Mouse (Mus musculus) testis, postnatal 14 days (tissue): ENCODE measurements around the gene Trmt1.
"Not testable (repeated sequence)": the region's sequence is repeated elsewhere in the genome, so short reads cannot be mapped to it uniquely, and the experiment has no call there.

Source experiments
- DNase-seq: peaks from one replicate; pipeline ENCODE4 v3.0.0; 2021; ENCODE audit warnings: low spot score

The Trmt1 gene

GRCm38 (mm10) chr8:84659936-84660818 is 25.9 kb upstream of the Trmt1 start:
- DNase-seq = peak; percentile 69

- peak; percentile 70 for DNase-seq
These were observed 25.2 kb upstream of the Trmt1 start for GRCm38 (mm10) chr8:84660819-84661457.

GRCm38 (mm10) chr8:84661458-84661871 is 24.6 kb upstream of the Trmt1 start:
- peak; percentile 85 for DNase-seq

DNA sequence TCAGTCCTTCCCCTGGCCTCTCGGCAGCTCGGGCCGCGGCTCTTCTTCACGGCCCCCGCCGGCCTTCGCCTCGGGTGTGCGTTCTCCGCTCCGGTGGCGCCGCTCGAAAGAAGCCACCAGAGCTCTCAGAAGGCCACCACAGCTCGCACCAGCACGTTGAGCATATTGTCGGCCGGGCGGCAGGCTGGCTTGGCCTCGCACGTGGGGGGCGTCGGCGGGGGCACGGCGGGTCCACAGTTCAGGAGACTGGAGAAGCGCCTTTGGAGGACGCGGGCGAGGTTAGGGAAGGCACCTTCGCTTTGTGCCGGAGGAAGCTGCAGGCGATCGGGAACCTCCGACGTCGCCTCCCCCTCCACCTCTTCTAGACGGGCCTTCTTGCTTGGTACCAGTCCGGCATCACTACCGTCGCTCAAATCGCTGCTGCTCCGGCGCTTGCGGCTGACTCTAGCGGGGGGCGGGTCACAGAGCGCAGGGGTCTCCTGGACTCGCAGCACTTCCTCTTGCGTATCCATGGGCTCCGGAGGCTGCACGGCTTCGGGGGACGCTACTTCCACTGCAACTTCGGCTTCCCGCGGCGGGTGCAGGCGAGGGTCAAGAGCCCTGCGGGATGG is 24.0 kb upstream of the Trmt1 start:
- DNase-seq = peak; percentile 66

DNA sequence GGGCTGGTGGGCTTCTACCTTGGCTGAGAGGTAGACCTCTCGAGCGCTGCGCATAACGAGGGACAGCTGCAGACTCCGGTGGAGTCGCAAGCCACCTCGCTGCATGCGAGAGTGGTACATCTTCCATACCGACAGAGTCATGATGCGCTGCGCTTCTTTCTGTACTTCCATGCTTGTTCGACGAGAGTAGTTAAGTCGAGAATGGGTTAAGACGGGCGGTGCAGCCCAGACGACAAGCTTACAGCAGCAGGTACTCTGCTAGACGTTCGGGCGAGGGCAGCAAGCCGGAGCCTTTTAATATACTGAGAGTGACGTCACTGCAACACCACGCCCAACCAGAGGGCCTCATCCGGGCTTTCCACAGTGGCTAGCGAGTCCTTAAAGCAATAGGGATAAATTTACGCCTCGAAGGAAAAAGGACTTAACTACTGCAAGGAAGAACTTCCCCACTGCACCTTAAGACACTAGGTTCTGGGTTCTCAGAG is 23.5 kb upstream of the Trmt1 start, which contains the start of gene Ier2:
Gene Ier2 (minus strand): TSS at position 272 of the 485 bp plus-strand sequence.
- peak; percentile 91 for DNase-seq

DNA sequence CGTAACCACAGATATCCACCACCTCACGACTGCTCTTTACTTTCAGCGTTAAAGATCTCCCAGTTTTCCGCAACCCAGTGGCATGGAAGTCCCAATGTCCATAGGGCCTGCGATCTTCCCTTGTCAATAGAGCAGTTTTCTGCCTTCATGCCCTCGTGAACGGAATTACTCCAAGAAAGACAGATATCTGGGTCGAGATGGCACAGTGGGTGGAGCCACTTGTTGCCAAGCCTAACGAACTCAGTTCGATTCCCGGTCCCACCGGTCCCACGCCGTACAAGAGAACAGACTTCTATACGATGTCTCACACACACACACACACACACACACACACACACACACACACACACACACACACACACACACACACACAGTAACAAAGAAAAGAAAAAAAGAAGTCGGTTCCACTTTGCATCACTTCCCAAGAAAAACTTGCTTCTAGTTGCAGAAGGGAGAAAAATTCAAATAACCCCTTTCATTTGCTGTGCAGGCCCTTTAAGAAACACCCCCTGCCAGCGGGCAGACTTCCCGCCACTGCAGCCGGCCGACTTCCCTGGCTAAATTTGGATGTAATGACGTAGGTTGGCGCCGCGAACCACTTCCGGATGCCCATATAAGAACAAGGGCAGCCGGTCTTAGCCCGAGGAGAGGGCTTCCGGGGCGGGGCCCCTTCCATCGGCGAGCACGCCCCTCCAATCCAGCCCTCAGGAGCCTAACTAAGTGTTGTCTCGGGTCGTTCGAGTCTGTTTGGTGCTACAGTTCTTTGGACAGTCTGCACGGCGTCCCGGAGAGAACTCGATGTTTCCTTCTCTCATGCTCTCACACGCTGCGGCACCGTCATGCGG is 22.4 kb upstream of the Trmt1 start:
- DNase-seq = peak; percentile 95

- peak; percentile 82 for DNase-seq
These were observed 21.3 kb upstream of the Trmt1 start for GRCm38 (mm10) chr8:84664566-84665384.

- no peak for DNase-seq
These were observed 20.7 kb upstream of the Trmt1 start for GRCm38 (mm10) chr8:84665385-84665893.

- DNase-seq = no peak
These were observed 18.0 kb upstream of the Trmt1 start for GRCm38 (mm10) chr8:84668081-84668480.

GRCm38 (mm10) chr8:84668731-84669485 is 17.2 kb upstream of the Trmt1 start:
- no peak for DNase-seq

DNA sequence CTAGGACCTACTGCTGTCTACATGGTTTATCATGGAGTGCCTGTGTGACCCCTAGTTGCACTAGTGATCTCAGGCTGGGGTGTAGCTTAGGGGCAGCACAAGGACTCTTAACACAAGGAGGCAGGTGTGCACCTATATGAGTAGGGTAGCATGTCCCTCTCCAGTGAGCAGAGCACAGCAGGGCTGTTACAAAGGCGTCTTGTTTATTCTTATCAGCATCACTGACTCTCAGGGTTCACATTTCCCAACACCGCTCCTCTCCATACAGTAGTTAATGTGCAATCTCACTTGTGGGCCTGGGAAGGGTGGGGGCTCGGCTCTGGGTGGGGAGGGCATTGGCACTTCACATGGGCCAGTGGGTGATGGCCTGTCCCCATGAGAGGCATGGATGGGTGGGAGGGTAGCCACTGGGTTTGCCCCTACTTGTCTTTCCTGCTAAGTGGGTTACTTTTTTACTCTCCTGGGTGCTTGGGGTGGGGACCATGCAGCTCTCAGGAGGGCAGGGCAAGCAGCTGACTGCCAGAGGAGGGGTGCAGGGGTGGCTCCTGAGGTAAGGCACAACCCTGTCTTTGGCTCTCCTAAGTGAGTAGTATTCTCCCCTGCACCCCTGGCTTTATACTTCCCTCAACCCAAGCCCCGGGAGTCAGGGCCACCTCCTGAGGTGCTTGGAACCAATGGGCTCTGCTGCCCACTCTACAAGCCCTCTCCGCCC is 15.7 kb upstream of the Trmt1 start:
- not testable (repeated sequence) for DNase-seq

DNA sequence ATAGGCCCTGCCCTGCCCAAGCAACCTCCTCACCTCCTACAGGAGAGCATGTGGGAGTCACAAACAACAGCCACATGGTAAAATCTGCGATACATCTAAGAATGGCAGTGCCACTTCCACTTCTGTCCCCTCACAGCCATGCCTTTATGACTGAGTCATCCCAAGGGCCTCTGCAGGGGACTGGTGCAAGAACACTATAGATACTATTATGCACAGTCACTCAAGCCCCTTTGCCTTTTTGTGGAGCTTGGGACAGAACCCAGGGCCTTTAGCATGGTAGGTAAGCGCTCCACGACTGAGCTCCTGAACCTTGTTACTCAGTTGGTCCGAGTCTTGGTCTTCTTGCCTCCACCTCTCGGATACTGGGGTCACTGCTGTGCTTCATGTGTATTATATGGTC is 8.8 kb upstream of the Trmt1 start:
- DNase-seq = no peak

DNA sequence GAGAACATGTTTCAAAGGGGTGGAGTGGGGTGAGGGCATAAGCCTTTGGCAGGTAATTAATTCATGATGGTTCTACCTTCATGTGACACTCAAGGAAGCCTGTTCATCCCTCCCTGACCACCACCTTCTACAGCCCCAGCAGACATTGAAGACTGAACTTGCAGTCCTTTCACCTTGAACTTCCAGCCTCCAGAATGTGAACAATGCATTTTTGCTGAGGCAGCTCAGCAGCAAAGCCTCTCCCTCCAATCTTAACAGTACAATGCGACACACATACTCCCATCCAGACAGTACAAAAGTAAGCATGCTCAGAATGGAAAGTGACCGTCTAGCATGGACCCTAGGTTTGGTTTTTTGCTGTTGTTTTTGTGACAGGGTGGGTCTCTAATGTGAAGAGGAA is 4.6 kb upstream of the Trmt1 start:
- no peak for DNase-seq

DNA sequence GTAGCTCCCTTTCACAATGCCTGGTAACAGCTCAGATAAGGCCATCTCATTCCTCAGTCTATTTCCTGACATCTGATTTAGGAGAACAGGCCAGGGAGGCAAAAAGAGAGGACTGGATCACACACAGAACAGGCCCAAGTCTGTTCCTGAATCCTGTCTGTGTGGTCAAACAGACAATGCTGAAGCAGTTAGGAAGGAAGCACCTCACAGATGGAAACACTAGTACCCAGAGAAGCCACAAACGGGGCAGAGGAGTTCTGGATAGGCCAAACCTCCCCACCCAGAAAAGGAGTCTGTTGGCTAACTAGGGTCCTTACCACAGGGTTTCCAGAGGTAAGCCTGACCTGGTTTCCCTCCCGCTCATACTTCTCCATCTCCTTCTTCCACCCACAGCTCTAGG is 3.9 kb upstream of the Trmt1 start:
- DNase-seq = no peak

GRCm38 (mm10) chr8:84684537-84684936 is 1.6 kb upstream of the Trmt1 start:
- no peak for DNase-seq

DNA sequence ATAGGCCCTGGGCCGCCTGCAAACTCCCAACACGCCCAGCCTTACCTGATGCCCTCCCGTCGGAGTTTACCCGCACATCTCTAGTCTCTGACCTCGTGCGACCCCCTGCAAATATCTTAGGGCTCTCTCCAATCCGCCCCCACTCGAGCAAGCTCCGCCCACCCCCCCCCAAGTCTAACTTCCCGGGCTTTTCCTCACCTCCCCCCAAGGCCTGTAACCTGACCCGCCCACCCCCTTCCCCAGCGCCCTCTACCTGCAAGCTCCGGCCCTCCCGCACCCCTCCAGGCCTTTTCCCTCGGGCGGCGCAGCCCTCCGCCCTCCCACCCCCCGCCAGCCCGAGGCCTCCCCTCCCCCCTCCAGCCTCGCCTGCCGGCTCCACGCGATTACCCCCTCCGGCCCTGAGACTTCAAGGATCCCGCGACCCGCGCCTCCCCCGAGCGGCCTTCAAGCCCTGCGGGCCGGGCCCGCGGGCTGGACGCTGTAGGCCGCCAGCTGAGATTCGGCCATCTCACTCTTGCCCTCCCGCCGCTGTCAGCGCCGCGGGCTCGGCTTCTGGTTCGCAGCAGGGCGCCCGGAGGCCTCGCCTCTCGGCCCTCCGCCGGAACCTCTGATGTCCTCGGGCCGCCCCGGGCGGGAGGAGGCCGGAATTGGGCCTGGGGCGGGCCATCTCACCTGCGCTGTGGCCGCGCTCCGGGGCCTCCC is 1.0 kb downstream of the Trmt1 start:
- peak; percentile 81 for DNase-seq

DNA sequence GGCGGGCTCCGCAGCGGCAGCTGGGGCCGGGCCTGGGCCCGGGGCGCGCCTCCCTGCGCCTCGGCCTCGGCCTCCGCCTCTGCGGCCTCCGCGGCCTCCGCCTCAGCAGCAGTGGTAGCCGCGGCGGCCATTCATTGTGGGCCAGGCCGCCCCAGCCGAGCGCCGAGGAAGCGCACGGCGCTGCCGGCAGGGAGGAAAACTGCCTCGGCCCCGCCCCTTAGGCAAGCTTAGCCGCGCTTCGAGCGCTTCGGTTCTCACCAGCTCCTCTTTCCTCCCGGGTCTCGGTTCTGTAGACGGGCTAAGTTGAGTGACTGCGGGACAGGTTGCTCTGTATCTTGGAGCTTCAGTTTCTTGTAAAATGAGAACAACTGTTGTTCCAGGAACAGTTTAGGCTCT is 1.6 kb downstream of the Trmt1 start, which contains the start of gene Nacc1:
Gene Nacc1 (minus strand): TSS at position 158 of the 396 bp plus-strand sequence.
- DNase-seq = peak; percentile 92

GRCm38 (mm10) chr8:84689091-84689915 is 3.2 kb downstream of the Trmt1 start:
- DNase-seq = peak; percentile 94
